Mouse (Mus musculus): ENCODE results near the gene Lrrc15. TPM values are rescaled to one million over a fixed set of nuclear protein-coding genes. Genes with fewer than 3 reads are reported as not detected.

The Lrrc15 gene
- polyA plus RNA-seq, 1 experiment from 2014 or later = 0.05 TPM

DNA sequence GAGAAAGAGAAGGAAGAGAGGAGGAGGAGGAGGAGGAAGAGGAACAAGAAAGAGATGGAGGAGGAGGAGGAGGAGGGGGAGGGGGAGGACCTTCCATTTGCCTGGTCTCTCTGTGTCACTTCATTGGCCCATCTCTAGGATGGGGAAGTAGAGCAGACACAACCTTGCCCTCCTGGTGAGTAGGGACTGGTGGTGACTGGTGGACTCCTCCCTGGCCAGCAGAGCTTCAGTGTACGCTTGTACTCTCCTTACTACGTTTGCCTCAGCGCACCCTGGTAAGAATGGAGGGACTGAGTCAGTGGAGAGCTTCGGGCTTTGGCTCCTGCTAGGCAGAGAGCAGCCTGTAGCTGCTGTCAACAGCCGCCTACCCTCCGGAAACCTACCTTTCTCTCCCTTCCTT, 19.6 kb upstream of the Lrrc15 start:
- WGBS = 85% methylated on average over 6 of the region's 6 CpGs
- peaks cover 6% of the 10 kb centered on the region for H3K27me3 ChIP-seq
- no peak overlapping the region for H3K27ac ChIP-seq (replicated peaks)
- no peaks in the 10 kb centered on the region for H3K36me3 ChIP-seq
- H3K9me3 ChIP-seq = no peaks in the 10 kb centered on the region
- H3K4me1 ChIP-seq = no peaks in the 10 kb centered on the region
- no peak overlapping the region for H3K4me2 ChIP-seq (replicated peaks)
- no peak overlapping the region for H3K9ac ChIP-seq (replicated peaks)
- H3K4me3 ChIP-seq = no peak overlapping the region
- ATAC-seq (replicated peaks) = no peak

- no peaks in the 10 kb centered on the region for H3K36me3 ChIP-seq
- no peak overlapping the region for H3K9ac ChIP-seq (replicated peaks)
- 77% methylated on average over 10 of the region's 10 CpGs for WGBS
- H3K27me3 ChIP-seq = no peaks in the 10 kb centered on the region
- no peak overlapping the region for H3K27ac ChIP-seq (replicated peaks)
- H3K9me3 ChIP-seq = no peaks in the 10 kb centered on the region
- H3K4me1 ChIP-seq = no peaks in the 10 kb centered on the region
- no peak for ATAC-seq (replicated peaks)
- no peak overlapping the region for H3K4me3 ChIP-seq
- H3K4me2 ChIP-seq (replicated peaks) = no peak overlapping the region
Observed at GRCm38 (mm10) chr16:30299711-30300277, 16.7 kb upstream of the Lrrc15 start.

DNA sequence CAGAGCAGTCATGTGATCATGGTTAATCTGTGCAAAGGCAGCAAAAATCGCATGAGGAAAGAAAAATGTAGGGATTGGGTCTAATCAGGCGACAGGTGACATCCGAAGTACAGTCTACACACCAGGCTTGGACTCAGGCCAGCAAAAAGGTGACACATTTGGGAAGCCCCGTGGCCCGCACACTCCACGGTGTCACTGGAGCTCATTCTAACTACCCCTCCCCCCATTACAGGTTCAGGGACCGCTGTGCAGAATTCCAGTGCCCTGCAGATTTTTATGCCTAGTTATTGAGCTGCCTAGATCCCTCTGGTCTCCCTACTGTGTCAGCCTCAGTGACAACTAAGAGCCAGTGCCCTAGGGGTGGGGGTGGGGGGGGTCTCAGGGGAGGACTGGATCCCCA, 14.4 kb upstream of the Lrrc15 start:
- no peak overlapping the region for H3K9ac ChIP-seq (replicated peaks)
- H3K4me3 ChIP-seq = no peak overlapping the region
- H3K27me3 ChIP-seq = no peaks in the 10 kb centered on the region
- H3K4me2 ChIP-seq (replicated peaks) = no peak overlapping the region
- H3K4me1 ChIP-seq = no peaks in the 10 kb centered on the region
- WGBS = 87% methylated on average over 7 of the region's 7 CpGs
- no peak overlapping the region for H3K27ac ChIP-seq (replicated peaks)
- ATAC-seq (replicated peaks) = no peak
- H3K9me3 ChIP-seq = no peaks in the 10 kb centered on the region
- H3K36me3 ChIP-seq = no peaks in the 10 kb centered on the region

GRCm38 (mm10) chr16:30296601-30297275, 13.7 kb upstream of the Lrrc15 start:
- no peaks in the 10 kb centered on the region for H3K27me3 ChIP-seq
- no peak overlapping the region for H3K4me3 ChIP-seq
- WGBS = 87% methylated on average over 11 of the region's 11 CpGs
- H3K9me3 ChIP-seq = no peaks in the 10 kb centered on the region
- ATAC-seq (replicated peaks) = no peak
- H3K36me3 ChIP-seq = no peaks in the 10 kb centered on the region
- H3K9ac ChIP-seq (replicated peaks) = no peak overlapping the region
- no peaks in the 10 kb centered on the region for H3K4me1 ChIP-seq
- no peak overlapping the region for H3K4me2 ChIP-seq (replicated peaks)
- H3K27ac ChIP-seq (replicated peaks) = no peak overlapping the region

- Histone ChIP-seq H3K27ac (replicated peaks) (no peak overlapping the region), H3K36me3 (no peaks in the 10 kb centered on the region), H3K9me3 (no peaks in the 10 kb centered on the region), H3K4me1 (no peaks in the 10 kb centered on the region), H3K27me3 (no peaks in the 10 kb centered on the region), H3K4me3 (no peak overlapping the region), H3K4me2 (replicated peaks) (no peak overlapping the region), H3K9ac (replicated peaks) (no peak overlapping the region)
- WGBS = 90% methylated on average over 7 of the region's 7 CpGs
- ATAC-seq (replicated peaks) = no peak
Observed at GRCm38 (mm10) chr16:30295106-30295505, 12.1 kb upstream of the Lrrc15 start.

DNA sequence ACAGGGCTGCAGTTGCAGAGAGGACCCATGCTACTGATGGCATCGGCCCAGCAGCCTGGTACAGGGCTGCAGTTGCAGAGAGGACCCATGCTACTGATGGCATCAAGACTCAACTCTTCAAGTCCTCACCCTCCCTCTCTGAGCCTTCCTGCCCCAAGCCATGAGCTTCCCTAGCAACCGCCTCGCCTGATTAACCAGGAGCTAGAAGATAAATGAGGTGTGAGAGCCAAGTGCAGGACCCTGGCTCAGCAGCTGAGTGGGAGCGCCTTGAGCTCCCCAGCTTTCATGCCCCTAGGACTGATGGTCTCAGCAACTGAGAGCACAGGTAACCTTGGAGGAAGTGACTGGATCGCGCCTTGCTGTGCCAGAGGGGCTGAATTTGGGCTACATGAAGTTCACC, 7.4 kb upstream of the Lrrc15 start:
- ATAC-seq (replicated peaks) = no peak
- Histone ChIP-seq H3K36me3 (no peaks in the 10 kb centered on the region), H3K27me3 (no peaks in the 10 kb centered on the region), H3K27ac (replicated peaks) (no peak overlapping the region), H3K9me3 (no peaks in the 10 kb centered on the region), H3K4me1 (no peaks in the 10 kb centered on the region), H3K4me3 (no peak overlapping the region), H3K4me2 (replicated peaks) (no peak overlapping the region), H3K9ac (replicated peaks) (no peak overlapping the region)
- 82% methylated on average over 6 of the region's 6 CpGs for WGBS

DNA sequence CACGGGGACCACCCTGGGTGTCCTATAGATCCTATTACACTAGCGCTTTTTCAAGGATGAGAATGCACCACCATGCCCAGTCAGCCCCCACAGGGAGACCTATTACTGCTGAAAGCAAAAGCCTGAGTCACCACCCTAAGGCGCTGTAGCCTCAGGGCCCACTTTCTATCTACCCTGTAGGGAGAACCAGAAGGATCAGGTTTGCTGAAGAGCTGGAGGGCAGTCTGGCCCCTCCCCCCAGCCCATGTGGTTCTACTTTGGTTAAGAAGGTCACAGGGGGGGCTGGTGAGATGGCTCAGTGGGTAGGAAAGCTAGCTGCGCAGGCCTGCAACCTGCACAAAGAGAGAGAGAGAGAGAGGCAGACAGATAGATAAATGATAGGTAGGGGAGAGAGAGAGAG, 2.6 kb upstream of the Lrrc15 start:
- H3K27me3 ChIP-seq = peaks cover 22% of the 10 kb centered on the region

GRCm38 (mm10) chr16:30283743-30284337, 784 bp upstream of the Lrrc15 start:
- Histone ChIP-seq H3K9ac (replicated peaks) (no peak overlapping the region), H3K4me2 (replicated peaks) (peak overlapping the region; percentile 26), H3K9me3 (no peaks in the 10 kb centered on the region), H3K4me3 (peak overlapping the region; percentile 5), H3K27ac (replicated peaks) (no peak overlapping the region), H3K4me1 (peaks cover 15% of the 10 kb centered on the region), H3K36me3 (no peaks in the 10 kb centered on the region), H3K27me3 (peaks cover 22% of the 10 kb centered on the region)
- under 1% methylated on average over 15 of the region's 15 CpGs for WGBS
- ATAC-seq (replicated peaks) = peak; percentile 53; the same call in 1 of the 2 replicates

More for the DNA sequence above, 2.6 kb upstream of the Lrrc15 start:
- H3K4me1 ChIP-seq = peaks cover 15% of the 10 kb centered on the region
- no peak overlapping the region for H3K9ac ChIP-seq (replicated peaks)
- 54% methylated on average over 4 of the region's 4 CpGs for WGBS
- no peak overlapping the region for H3K4me3 ChIP-seq
- H3K36me3 ChIP-seq = no peaks in the 10 kb centered on the region
- ATAC-seq (replicated peaks) = no peak
- no peak overlapping the region for H3K27ac ChIP-seq (replicated peaks)
- no peak overlapping the region for H3K4me2 ChIP-seq (replicated peaks)
- no peaks in the 10 kb centered on the region for H3K9me3 ChIP-seq

DNA sequence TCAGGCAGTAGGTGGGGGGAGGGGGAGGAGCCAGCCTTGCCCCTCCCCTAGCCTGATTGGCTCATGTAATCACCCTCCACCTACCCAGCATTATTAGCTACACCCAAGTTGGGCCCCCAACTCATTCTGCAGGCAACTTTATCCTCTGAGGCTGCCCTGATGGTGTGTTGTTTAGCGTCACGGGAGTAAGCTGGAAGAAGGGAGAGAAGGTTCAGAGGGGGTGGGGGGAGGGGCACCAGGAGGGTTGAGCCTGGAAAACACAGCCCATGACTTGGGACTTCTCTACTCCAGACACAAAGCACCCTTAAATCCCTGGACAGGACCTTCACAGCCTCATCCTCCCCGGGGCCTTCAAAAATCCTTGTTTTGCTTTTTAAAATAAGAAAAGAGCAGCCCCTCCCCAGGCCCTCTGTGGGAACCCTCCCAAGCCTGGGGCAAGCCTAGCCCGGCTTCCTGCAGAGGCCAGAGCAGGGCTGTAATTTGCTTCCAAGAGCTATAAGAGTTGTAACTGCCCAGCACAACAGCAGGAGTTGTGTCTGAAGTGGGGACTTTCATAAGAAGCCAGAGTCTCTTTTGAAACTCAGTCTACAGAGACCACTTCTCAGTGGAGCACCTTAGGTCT, 2.3 kb downstream of the Lrrc15 start:
- ATAC-seq (replicated peaks) = no peak
- peaks cover 22% of the 10 kb centered on the region for H3K27me3 ChIP-seq
- 5% methylated on average over 4 of the region's 4 CpGs for WGBS

DNA sequence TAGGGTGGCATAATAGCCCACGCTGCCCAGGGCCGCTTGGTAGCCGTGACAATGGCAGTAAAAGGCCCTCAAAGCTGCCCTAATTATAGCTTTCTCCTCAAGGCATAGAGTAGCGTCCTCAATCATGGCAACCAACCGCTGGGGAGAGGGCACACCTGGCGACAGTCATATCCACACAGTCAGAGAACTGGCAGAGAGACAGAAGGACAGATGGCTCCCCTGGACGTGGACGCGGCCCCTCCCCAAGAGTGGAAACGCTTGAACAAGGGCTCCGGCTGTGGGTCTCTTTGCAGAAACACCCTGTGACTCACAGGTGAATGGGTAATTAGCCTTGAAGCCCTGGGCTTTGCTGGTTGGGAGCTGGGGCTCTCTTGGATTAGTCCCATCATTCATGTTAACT, 4.7 kb downstream of the Lrrc15 start:
- Histone ChIP-seq H3K4me2 (replicated peaks) (no peak overlapping the region), H3K9me3 (no peaks in the 10 kb centered on the region), H3K27me3 (peaks cover 12% of the 10 kb centered on the region), H3K27ac (replicated peaks) (no peak overlapping the region), H3K9ac (replicated peaks) (no peak overlapping the region), H3K4me1 (peaks cover 7% of the 10 kb centered on the region), H3K4me3 (no peak overlapping the region), H3K36me3 (no peaks in the 10 kb centered on the region)
- 56% methylated on average over 11 of the region's 11 CpGs for WGBS
- no peak for ATAC-seq (replicated peaks)

More for the DNA sequence above, 2.3 kb downstream of the Lrrc15 start:
- Histone ChIP-seq H3K9ac (replicated peaks) (no peak overlapping the region), H3K36me3 (no peaks in the 10 kb centered on the region), H3K4me2 (replicated peaks) (no peak overlapping the region), H3K4me3 (no peak overlapping the region), H3K9me3 (no peaks in the 10 kb centered on the region), H3K4me1 (peaks cover 15% of the 10 kb centered on the region), H3K27ac (replicated peaks) (no peak overlapping the region)

GRCm38 (mm10) chr16:30275558-30276340, 7.3 kb downstream of the Lrrc15 start:
- Histone ChIP-seq H3K4me1 (peaks cover 14% of the 10 kb centered on the region), H3K27me3 (no peaks in the 10 kb centered on the region), H3K36me3 (no peaks in the 10 kb centered on the region), H3K9me3 (no peaks in the 10 kb centered on the region), H3K4me2 (replicated peaks) (no peak overlapping the region), H3K9ac (replicated peaks) (no peak overlapping the region), H3K4me3 (no peak overlapping the region), H3K27ac (replicated peaks) (no peak overlapping the region)
- 72% methylated on average over 15 of the region's 15 CpGs for WGBS
- ATAC-seq (replicated peaks) = no peak

GRCm38 (mm10) chr16:30273065-30273464, 10.0 kb downstream of the Lrrc15 start:
- H3K4me3 ChIP-seq = no peak overlapping the region
- WGBS = 95% methylated on average over 8 of the region's 8 CpGs
- no peak overlapping the region for H3K4me2 ChIP-seq (replicated peaks)
- no peak overlapping the region for H3K9ac ChIP-seq (replicated peaks)
- no peak for ATAC-seq (replicated peaks)
- H3K36me3 ChIP-seq = no peaks in the 10 kb centered on the region
- H3K27ac ChIP-seq (replicated peaks) = no peak overlapping the region
- H3K4me1 ChIP-seq = peaks cover 14% of the 10 kb centered on the region
- H3K9me3 ChIP-seq = no peaks in the 10 kb centered on the region
- H3K27me3 ChIP-seq = no peaks in the 10 kb centered on the region

Measured in forebrain, embryonic 15.5 days (tissue).